Mouse (Mus musculus): ENCODE data around the gene Arid3c. TPM values are rescaled to one million over a fixed set of nuclear protein-coding genes. Genes with fewer than 3 reads are reported as not detected.

The Arid3c gene
- total and polyA plus RNA-seq, 3 experiments, result not detected

DNA sequence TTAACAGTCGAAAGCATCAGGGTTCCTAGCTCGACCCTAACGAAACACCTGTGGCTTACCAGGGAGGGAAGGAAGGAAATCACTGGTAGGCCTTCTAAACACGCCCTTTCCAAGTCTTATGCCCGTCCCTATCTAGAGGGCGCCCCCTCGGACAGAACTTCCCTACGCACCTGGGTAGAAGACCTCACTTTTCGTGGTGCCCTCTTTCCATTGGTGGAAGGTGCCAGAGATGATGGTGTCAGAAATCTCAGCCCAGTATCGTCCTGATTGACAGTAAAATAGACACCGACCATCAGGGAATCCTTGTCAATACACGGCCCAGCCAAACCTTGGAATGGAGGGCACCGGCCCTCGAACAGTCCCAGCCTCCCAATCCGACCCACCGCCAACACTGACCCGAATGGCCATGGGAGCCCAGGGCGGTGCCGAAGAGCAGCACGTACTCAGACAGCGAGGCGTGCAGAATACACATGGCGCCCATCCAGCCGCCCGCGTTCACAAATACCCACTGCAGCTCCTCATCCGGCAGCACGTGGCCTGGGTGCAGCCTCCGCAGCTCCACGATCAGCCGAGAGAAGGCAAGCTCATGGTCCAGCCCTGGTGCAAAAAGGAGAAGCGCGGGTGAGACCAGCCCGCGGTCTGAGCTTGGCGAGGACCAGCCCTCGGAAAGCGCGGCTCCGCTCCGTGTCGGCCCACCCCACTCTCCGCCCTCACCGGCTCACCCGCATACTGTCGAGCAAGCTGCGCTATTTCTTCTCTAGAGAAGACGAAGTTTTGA lies 9.6 kb upstream of the Arid3c start:
- TF ChIP-seq GABPA (IDR thresholded peaks at IDR 0.05; ENCODE audit: insufficient replicate concordance, low read depth, low read length) (no peak), CHD1 (IDR thresholded peaks at IDR 0.05; ENCODE audit: low read depth, low read length) (0 out of 2 replicates have a peak, but pooled peaks have one; percentile 9), UBTF (IDR thresholded peaks at IDR 0.05; ENCODE audit: low read depth, low read length) (no peak), SIN3A (IDR thresholded peaks at IDR 0.05; ENCODE audit: low read length) (peak; percentile 54; the same call in 1 of the 2 replicates), MAX (IDR thresholded peaks at IDR 0.05; ENCODE audit: low read length) (peak; percentile 85; the same call in 1 of the 2 replicates), USF1 (IDR thresholded peaks at IDR 0.05; ENCODE audit: low read depth, low read length) (peak; percentile 15; the same call in 1 of the 2 replicates), NRF1 (IDR thresholded peaks at IDR 0.05; ENCODE audit: low read depth, low read length) (0 out of 2 replicates have a peak, but pooled peaks have one; percentile 17), CTCF (conservative IDR thresholded peaks at IDR 0.05 in 1 of 2, IDR thresholded peaks at IDR 0.05 in 1 of 2; ENCODE audit: low read depth in 2 of 2, low read length in 2 of 2) (peak in 1 of 2 experiments; percentile 49; a peak in 2 of 4 replicates), MAFK (IDR thresholded peaks at IDR 0.05; ENCODE audit: insufficient replicate concordance, low read length) (no peak), TCF12 (IDR thresholded peaks at IDR 0.05; ENCODE audit: low read depth, low read length) (peak; percentile 20; the same call in 1 of the 2 replicates), MYC (IDR thresholded peaks at IDR 0.05; ENCODE audit: low read depth, low read length) (peak; percentile 57; the same call in 1 of the 2 replicates), EP300 (IDR thresholded peaks at IDR 0.05; ENCODE audit: low read length) (peak; percentile 24), POLR2A (IDR thresholded peaks at IDR 0.05; ENCODE audit: low read depth, low read length) (no peak), ZMIZ1 (IDR thresholded peaks at IDR 0.05; ENCODE audit: low read depth, low read length) (no peak), NELFE (IDR thresholded peaks at IDR 0.05; ENCODE audit: low read depth, low read length) (0 out of 2 replicates have a peak, but pooled peaks have one; percentile 28), MXI1 (IDR thresholded peaks at IDR 0.05; ENCODE audit: low read depth, low read length) (peak; percentile 93), BHLHE40 (IDR thresholded peaks at IDR 0.05; ENCODE audit: low read depth, low read length) (0 out of 2 replicates have a peak, but pooled peaks have one; percentile 14), IRF4 (IDR thresholded peaks at IDR 0.05; ENCODE audit: low read depth, low read length) (peak; percentile 24; the same call in 1 of the 2 replicates), RCOR1 (conservative IDR thresholded peaks at IDR 0.05; ENCODE audit: low read depth, low read length) (no peak)
- DNase-seq (ENCODE audit: extremely low read depth), result peak; percentile 76
- Histone ChIP-seq H3K27me3 (replicated peaks) (peaks cover 25% of the 10 kb centered on the region), H3K4me2 (ENCODE audit: insufficient read depth, low read depth, poor library complexity, severe bottlenecking) (peak overlapping the region; percentile 62), H3K27ac (ENCODE audit: insufficient read depth, low read depth) (peak overlapping the region; percentile 46), H3K36me3 (replicated peaks in 1 of 2; ENCODE audit: control insufficient read depth in 1 of 2, insufficient read depth in 1 of 2, low read length in 1 of 2) (peaks cover 13 to 19% of the 10 kb centered on the region in 2 experiments), H3K79me2 (replicated peaks; ENCODE audit: control insufficient read depth, extremely low read depth, insufficient read depth, poor library complexity, severe bottlenecking) (0 out of 2 replicates have a peak, but pooled peaks cover 8% of the 10 kb centered on the region), H3K4me3 (replicated peaks in 1 of 3; ENCODE audit: low read depth in 2 of 3, low read length in 2 of 3, poor library complexity in 1 of 3) (peak overlapping the region; percentile 63 to 89 (median 87)), H3K9ac (ENCODE audit: insufficient read depth, low read depth) (peak overlapping the region; percentile 47), H3K9me3 (replicated peaks; ENCODE audit: low read length) (peaks cover 6% of the 10 kb centered on the region), H3K4me1 (ENCODE audit: control insufficient read depth in 1 of 2, insufficient read depth in 2 of 2) (peaks cover 8 to 15% of the 10 kb centered on the region in 2 experiments; a peak in 3 of 4 replicates)
- in situ Hi-C loops (cut with MboI; ENCODE audit: low pct_ligation_motif_present, low pct_unique_long_range_greater_than_20kb, low sequenced_read_pairs) (no loop called here), dilution Hi-C loops (cut with MboI; ENCODE audit: extremely low pct_ligation_motif_present, extremely low pct_unique_long_range_greater_than_20kb, low sequenced_read_pairs) (no loop called here)

DNA sequence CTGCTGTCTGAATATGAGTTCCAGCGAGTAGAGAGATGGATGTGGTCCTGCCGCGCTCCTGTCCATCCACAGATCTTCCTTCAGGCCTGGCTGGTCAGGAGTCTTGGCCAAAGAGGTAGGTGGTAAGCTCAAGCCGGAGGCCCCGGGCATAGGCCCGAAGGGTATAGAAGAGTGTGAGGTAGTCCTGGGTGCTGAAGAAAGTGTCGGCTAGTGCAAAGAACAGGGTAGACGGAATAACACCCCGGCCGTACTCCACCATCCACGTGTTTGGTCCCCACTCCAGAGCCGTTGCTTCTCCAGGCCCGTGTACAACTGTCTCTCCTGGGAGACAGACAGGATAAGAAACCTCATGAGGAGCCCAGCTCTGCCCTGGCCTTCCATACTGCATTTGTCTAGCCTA lies 8.3 kb upstream of the Arid3c start:
- no peak for DNase-seq (ENCODE audit: extremely low read depth)
- TF ChIP-seq ZMIZ1 (IDR thresholded peaks at IDR 0.05; ENCODE audit: low read depth, low read length), result no peak
- TF ChIP-seq JUND (conservative IDR thresholded peaks at IDR 0.05; ENCODE audit: low read depth, low read length), result no peak
- no peak for TF ChIP-seq ZKSCAN1 (IDR thresholded peaks at IDR 0.05; ENCODE audit: borderline replicate concordance, low read depth, low read length)
- no peak for TF ChIP-seq CHD1 (IDR thresholded peaks at IDR 0.05; ENCODE audit: low read depth, low read length)
- no peak for TF ChIP-seq BHLHE40 (IDR thresholded peaks at IDR 0.05; ENCODE audit: low read depth, low read length)
- no peak for TF ChIP-seq MYC (IDR thresholded peaks at IDR 0.05; ENCODE audit: low read depth, low read length)
- Histone ChIP-seq H3K4me1 (ENCODE audit: control insufficient read depth in 1 of 2, insufficient read depth in 2 of 2) (peaks cover 8 to 15% of the 10 kb centered on the region in 2 experiments; a peak in 3 of 4 replicates), H3K79me2 (replicated peaks; ENCODE audit: control insufficient read depth, extremely low read depth, insufficient read depth, poor library complexity, severe bottlenecking) (0 out of 2 replicates have a peak, but pooled peaks cover 8% of the 10 kb centered on the region), H3K4me2 (ENCODE audit: insufficient read depth, low read depth, poor library complexity, severe bottlenecking) (no peak overlapping the region), H3K9me3 (replicated peaks; ENCODE audit: low read length) (peaks cover 9% of the 10 kb centered on the region), H3K9ac (ENCODE audit: insufficient read depth, low read depth) (no peak overlapping the region), H3K4me3 (replicated peaks in 1 of 3; ENCODE audit: low read depth in 2 of 3, low read length in 2 of 3, poor library complexity in 1 of 3) (no peak overlapping the region), H3K36me3 (replicated peaks in 1 of 2; ENCODE audit: control insufficient read depth in 1 of 2, insufficient read depth in 1 of 2, low read length in 1 of 2) (peaks cover 13 to 19% of the 10 kb centered on the region in 2 experiments), H3K27ac (ENCODE audit: insufficient read depth, low read depth) (no peak overlapping the region), H3K27me3 (replicated peaks) (peaks cover 25% of the 10 kb centered on the region)
- dilution Hi-C loops (cut with MboI; ENCODE audit: extremely low pct_ligation_motif_present, extremely low pct_unique_long_range_greater_than_20kb, low sequenced_read_pairs) (no loop called here), in situ Hi-C loops (cut with MboI; ENCODE audit: low pct_ligation_motif_present, low pct_unique_long_range_greater_than_20kb, low sequenced_read_pairs) (no loop called here)

Measured in CH12.LX (cell line).